Mouse (Mus musculus) olfactory bulb, adult 2 months (tissue): ENCODE data around the gene Nim1k. TPM values are rescaled to one million over a fixed set of nuclear protein-coding genes. Genes with fewer than 3 reads are reported as not detected.
"Not testable (repeated sequence)": the region's sequence is repeated elsewhere in the genome, so short reads cannot be mapped to it uniquely, and the experiment has no call there.

ENCODE experiments used
- H3K27ac ChIP-seq: fragments of 200-500 bp; 2 replicates; pipeline ENCODE4 v1.5.1; 2012; ENCODE audit warnings: low read depth, low read length; ENCODE audit not compliant: insufficient read depth
- H3K4me1 ChIP-seq: fragments of 200-500 bp; 2 replicates; pipeline ENCODE4 v1.6.1; 2012; ENCODE audit warnings: low read length; ENCODE audit not compliant: control insufficient read depth, insufficient read depth
- H3K4me3 ChIP-seq: fragments of 200-500 bp; 2 replicates; pipeline ENCODE4 v1.5.1; 2012; ENCODE audit warnings: mild to moderate bottlenecking, low read depth, low read length, moderate library complexity; ENCODE audit not compliant: insufficient read depth
- CTCF ChIP-seq: fragments of 200-500 bp; IDR thresholded peaks from 2 replicates; pipeline ENCODE4 v1.5.1; 2012; ENCODE audit warnings: low read depth, mild to moderate bottlenecking, low read length, moderate library complexity; ENCODE audit not compliant: insufficient read depth
- POLR2A ChIP-seq: fragments of 200-500 bp; IDR thresholded peaks from 2 replicates; pipeline ENCODE4 v1.6.1; 2012; ENCODE audit warnings: mild to moderate bottlenecking, low read depth, low read length, moderate library complexity; ENCODE audit not compliant: insufficient read depth
- WGBS: fragments of 180-500 bp; shearing (Covaris S2); methylation state at CpG from one replicate; pipeline ENCODE4 v1.1.7; 2018; 5-methylcytosine and 5-hydroxymethylcytosine counted together
- polyA plus RNA-seq: library from polyadenylated mRNA; stranded (reverse); fragments of >200 nt; gene quantifications from 2 replicates; pipeline ENCODE4 v1.2.4, GENCODE M21; 2012; ENCODE audit warnings: low replicate concordance; ENCODE audit not compliant: missing spikeins, insufficient read depth, insufficient read length

Nim1k gene
- polyA plus RNA-seq, 1 experiment = not detected

GRCm38 (mm10) chr13:119713107-119713787 is 42.4 kb downstream of the Nim1k start:
- peaks cover 5% of the 10 kb centered on the region; the same call in 1 of the 2 replicates for H3K4me1 ChIP-seq
- WGBS = 66% methylated on average over 8 of the region's 8 CpGs
- H3K4me3 ChIP-seq = no peak overlapping the region
- no peak overlapping the region for H3K27ac ChIP-seq
- TF ChIP-seq POLR2A = no peak
- no peak for TF ChIP-seq CTCF

GRCm38 (mm10) chr13:119712463-119712862 is 43.2 kb downstream of the Nim1k start:
- peaks cover 5% of the 10 kb centered on the region; the same call in 1 of the 2 replicates for H3K4me1 ChIP-seq
- TF ChIP-seq POLR2A (no peak), CTCF (no peak)
- no peak overlapping the region for H3K27ac ChIP-seq
- H3K4me3 ChIP-seq = no peak overlapping the region
- WGBS = 79% methylated on average over 11 of the region's 11 CpGs

- WGBS = 71% methylated on average over 10 of the region's 10 CpGs
These were observed 45.4 kb downstream of the Nim1k start for GRCm38 (mm10) chr13:119710268-119710610.

GRCm38 (mm10) chr13:119709388-119710267 is 46.1 kb downstream of the Nim1k start:
- 72% methylated on average over 8 of the region's 8 CpGs for WGBS

More at GRCm38 (mm10) chr13:119710268-119710610, 45.4 kb downstream of the Nim1k start:
- Histone ChIP-seq H3K4me3 (no peak overlapping the region), H3K27ac (no peak overlapping the region), H3K4me1 (peaks cover 5% of the 10 kb centered on the region; the same call in 1 of the 2 replicates)
- TF ChIP-seq CTCF = no peak
- TF ChIP-seq POLR2A = no peak

GRCm38 (mm10) chr13:119708941-119709340 is 46.7 kb downstream of the Nim1k start:
- peaks cover 4% of the 10 kb centered on the region; the same call in 1 of the 2 replicates for H3K4me1 ChIP-seq
- 63% methylated on average over 5 of the region's 5 CpGs for WGBS
- TF ChIP-seq CTCF (no peak), POLR2A (no peak)
- H3K27ac ChIP-seq = no peak overlapping the region
- H3K4me3 ChIP-seq = no peak overlapping the region

More at GRCm38 (mm10) chr13:119709388-119710267, 46.1 kb downstream of the Nim1k start:
- H3K4me1 ChIP-seq = peaks cover 5% of the 10 kb centered on the region; the same call in 1 of the 2 replicates
- no peak overlapping the region for H3K4me3 ChIP-seq
- no peak overlapping the region for H3K27ac ChIP-seq
- TF ChIP-seq CTCF (no peak), POLR2A (no peak)

GRCm38 (mm10) chr13:119707906-119708305 is 47.8 kb downstream of the Nim1k start:
- H3K4me3 ChIP-seq = no peak overlapping the region
- peaks cover 2% of the 10 kb centered on the region; the same call in 1 of the 2 replicates for H3K4me1 ChIP-seq
- TF ChIP-seq POLR2A = no peak
- TF ChIP-seq CTCF = no peak
- no peak overlapping the region for H3K27ac ChIP-seq
- WGBS = 67% methylated on average over 6 of the region's 6 CpGs

GRCm38 (mm10) chr13:119706953-119707352 is 48.7 kb downstream of the Nim1k start:
- TF ChIP-seq POLR2A (no peak), CTCF (no peak)
- peaks cover 3% of the 10 kb centered on the region; the same call in 1 of the 2 replicates for H3K4me1 ChIP-seq
- 62% methylated on average over 7 of the region's 7 CpGs for WGBS
- H3K4me3 ChIP-seq = no peak overlapping the region
- H3K27ac ChIP-seq = no peak overlapping the region

GRCm38 (mm10) chr13:119706278-119706880 is 49.3 kb downstream of the Nim1k start:
- H3K4me3 ChIP-seq, H3K4me1 ChIP-seq, H3K27ac ChIP-seq: not testable (repeated sequence)
- WGBS = 61% methylated on average over 8 of the region's 8 CpGs

- Histone ChIP-seq H3K4me3 (no peak overlapping the region), H3K4me1 (peaks cover 3% of the 10 kb centered on the region; the same call in 1 of the 2 replicates), H3K27ac (no peak overlapping the region)
- no peak for TF ChIP-seq CTCF
- no peak for TF ChIP-seq POLR2A
- WGBS = 89% methylated on average over 7 of the region's 7 CpGs
These were observed 51.4 kb downstream of the Nim1k start for GRCm38 (mm10) chr13:119704280-119704679.
